Mouse (Mus musculus) liver, adult (tissue): ENCODE data around the gene Oas1e.
"Not testable (repeated sequence)": the region's sequence is repeated elsewhere in the genome, so short reads cannot be mapped to it uniquely, and the experiment has no call there.

Experiments used
- GATA4 ChIP-seq: IDR thresholded peaks from 2 replicates; pipeline ENCODE4 v1.6.1; 2014; ENCODE audit warnings: mild to moderate bottlenecking, low read length; ENCODE audit not compliant: insufficient replicate concordance

Gene Oas1e

DNA sequence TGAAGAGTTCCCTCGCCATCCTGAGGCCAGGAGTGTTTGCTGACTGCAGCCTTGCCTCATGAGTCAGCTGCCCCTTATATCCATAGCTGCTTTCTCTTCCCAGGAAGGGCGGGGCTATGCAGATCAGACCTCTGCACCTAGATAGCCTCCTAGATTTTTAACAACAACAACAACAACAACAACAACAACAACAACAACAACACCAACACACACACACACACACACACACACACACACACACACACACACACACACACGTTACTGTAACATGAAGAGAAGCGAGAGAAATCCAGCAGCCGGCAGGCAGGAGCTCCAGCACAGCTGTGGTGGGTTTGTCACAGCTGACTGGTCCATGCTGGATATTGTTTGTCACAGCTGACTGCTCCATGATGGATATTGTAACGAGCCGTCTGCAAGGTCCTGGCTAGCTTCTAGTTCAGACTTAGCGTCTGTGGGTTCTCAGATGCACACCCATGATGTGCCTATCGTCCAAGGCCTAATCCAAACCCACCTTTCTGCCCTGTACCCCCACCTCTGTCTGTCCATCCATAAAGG, at the start of gene Oas1e:
Oas1e (minus strand) TSS at position 51 of the 555 bp plus-strand sequence.
- not testable (repeated sequence) for TF ChIP-seq GATA4

GRCm38 (mm10) chr5:120844713-120845112, 49.4 kb upstream of the Oas1e start:
- TF ChIP-seq GATA4 = no peak

DNA sequence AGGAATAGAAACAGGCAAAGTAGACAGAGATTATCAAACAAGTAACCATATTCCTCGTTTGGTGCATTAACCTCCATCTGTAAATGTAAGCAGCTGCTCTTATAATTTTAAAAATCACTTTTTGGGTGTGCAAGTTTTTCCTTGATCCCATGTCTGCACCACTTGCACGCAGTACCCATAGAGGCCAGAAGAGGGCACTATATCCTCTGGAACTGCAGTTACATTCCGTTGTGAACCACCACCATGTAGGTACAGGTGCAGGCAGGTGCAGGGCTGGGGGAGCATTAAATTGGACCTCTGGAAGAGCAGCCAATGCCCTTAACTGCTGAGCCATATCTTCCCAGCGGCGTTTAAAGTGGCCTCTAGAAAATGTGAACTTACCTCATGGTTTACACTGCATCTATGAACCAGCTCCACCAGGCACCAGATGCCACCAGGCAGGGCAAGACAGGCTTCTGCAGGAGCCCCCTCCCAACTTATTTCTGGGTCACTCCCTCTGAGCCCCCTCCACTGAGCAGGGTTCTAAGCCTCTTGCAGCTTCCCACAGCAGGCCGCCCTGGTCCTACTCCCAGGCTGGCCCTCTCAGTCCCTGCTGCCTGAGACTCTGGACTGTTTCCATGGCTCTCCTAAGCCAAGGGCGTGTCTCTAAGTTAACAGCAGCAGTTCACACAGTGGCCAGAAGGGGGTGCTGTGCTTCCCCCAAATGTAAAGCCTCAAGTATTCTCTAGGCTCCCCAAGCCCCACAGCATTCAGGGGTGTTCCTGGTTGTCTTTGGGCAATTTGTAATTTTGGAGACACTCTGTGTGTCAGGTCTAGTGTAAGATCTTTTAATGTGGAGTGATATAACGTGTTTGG, 41.6 kb upstream of the Oas1e start:
- no peak for TF ChIP-seq GATA4

DNA sequence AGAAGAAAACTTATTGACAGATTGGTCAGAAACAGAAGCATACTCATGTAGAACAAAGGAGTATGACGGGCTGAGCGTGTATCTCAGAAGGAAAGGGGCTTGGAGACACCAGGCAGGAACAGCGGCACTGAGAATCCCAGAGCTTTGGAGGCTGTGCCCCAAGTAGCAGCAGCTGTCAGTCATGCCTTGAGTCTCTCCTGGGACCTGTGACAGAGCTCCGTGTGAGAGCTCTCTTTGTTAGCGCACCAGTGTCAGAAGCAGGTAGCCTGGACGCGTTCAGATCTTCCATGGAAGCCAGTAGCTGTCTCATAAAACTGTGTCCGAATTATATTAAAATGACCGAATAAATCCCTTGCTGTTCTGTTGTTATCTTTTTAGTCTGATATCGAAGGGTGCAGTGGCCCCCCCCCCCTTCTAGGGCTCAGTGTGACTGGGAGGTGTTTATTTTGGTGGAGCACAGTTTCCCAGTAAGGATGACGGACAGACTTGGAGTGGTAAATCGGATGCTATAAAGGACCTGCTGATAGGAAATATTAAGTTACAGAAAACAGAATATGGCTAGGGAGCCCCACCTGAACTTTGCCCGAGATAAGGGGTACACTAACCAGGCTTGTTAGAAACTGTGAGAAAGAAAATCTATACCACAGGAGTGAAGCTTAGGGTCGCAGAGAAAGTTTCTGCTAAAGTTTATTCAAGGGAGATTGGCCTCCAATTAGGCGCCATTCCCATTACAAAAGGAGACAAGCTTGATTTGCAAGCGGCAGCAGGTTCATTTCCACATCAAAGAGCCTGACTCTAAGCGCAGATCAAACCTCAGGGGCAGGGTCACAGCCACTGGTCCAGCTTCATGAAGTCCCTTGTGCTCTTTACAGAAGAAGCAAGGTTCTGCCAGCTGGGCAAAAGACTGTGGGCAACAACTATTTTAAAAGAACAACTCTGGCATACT, 38.3 kb upstream of the Oas1e start:
- TF ChIP-seq GATA4 = no peak

DNA sequence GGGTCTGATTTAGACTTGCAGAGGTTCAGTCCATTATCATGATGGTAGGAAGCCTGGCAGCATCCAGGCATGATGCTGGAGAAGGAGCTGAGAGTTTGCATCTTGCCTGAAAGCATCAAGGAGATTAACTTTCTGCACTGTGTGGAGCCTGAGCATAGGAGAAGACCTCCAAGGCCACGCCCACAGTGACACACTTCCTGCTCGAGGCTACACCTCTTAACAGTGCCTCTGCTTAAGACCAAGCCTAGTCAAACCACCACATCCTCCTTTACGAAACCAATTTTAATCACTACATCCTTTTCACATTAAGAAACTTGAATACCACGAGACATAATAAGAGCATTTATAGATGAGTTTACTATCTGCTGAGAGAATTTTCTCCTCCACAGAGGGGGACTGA, 35.7 kb upstream of the Oas1e start:
- TF ChIP-seq GATA4 = no peak

GRCm38 (mm10) chr5:120818999-120819398, 23.7 kb upstream of the Oas1e start:
- TF ChIP-seq GATA4 = no peak

DNA sequence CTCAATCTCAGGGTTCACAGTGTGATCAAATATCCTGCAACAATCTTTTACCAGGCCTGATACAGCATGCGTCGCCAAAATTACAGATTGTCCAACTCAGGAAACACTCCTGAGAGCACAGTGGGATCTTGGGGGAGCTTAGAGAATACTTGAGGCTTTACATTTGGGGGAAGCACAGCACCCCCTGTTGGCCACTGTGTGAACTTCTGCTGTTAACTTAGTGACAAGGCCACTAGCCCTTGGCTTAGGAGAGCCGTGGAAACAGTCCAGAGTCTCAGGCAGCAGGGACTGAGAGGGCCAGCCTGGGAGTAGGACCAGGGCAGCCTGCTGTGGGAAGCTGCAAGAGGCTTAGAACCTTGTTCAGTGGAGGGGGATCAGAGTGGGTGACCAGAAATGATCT, 20.6 kb upstream of the Oas1e start:
- TF ChIP-seq GATA4 = no peak

- TF ChIP-seq GATA4 = no peak
Observed at GRCm38 (mm10) chr5:120813023-120813422, 17.7 kb upstream of the Oas1e start.

GRCm38 (mm10) chr5:120811951-120812819, 16.9 kb upstream of the Oas1e start, which contains the start of gene Oas1c:
Gene Oas1c (minus strand): TSS chr5:120812514.
- no peak for TF ChIP-seq GATA4

- no peak for TF ChIP-seq GATA4
Observed at GRCm38 (mm10) chr5:120809171-120809570, 13.8 kb upstream of the Oas1e start.

- no peak for TF ChIP-seq GATA4
Observed at GRCm38 (mm10) chr5:120806458-120806857, 11.1 kb upstream of the Oas1e start.

DNA sequence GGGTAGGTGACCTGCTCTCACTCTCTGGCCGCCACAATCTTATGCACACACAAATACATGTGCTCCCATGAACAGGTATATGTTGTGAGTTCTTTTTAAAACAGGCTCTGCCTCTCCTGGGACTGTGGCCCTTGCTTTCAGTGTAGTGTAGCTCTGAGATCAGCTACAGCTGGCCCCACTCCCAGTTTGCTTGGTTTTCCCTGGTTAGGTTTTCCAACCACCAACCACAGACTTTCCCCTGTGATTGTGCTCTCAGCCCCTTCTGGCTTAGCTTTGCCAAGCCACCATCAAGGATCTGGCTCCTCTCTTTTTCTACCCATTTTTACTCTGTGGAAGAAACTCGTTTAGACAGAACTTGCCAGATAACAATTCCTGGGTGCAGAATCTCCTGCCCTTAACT, 8.3 kb upstream of the Oas1e start:
- no peak for TF ChIP-seq GATA4

DNA sequence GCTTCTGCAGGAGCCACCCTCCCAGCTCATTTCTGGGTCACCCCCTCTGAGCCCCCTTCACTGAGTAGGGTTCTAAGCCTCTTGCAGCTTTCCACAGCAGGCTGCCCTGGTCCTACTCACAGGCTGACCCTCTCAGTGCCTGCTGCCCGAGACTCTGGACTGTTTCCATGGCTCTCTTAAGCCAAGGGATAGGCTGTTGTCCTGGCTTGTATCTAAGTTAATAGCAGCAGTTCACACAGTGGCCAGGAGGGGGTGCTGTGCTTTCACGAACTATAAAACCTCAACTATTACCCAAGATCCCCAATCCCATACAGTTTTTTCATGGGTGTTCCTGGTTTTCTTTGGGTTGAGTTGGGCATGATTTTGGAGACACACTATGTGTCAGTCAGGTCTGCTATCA, 2.3 kb downstream of the Oas1e start:
- TF ChIP-seq GATA4 = no peak

GRCm38 (mm10) chr5:120787042-120787441, 8.3 kb downstream of the Oas1e start:
- no peak for TF ChIP-seq GATA4
